Mouse (Mus musculus): Measurements from ENCODE around the gene Dtx2. TPM values are rescaled to one million over a fixed set of nuclear protein-coding genes. Genes with fewer than 3 reads are reported as not detected.
"Not testable (repeated sequence)": the region's sequence is repeated elsewhere in the genome, so short reads cannot be mapped to it uniquely, and the experiment has no call there.

Dtx2 gene
- polyA plus RNA-seq, 1 experiment from 2014 or later, result 31.7 TPM

- H3K4me2 ChIP-seq (replicated peaks), result no peak within 1 kb of the TSS
- 84% methylated on average over 17 of the region's 17 CpGs for WGBS
- ATAC-seq (ENCODE audit: low FRiP score, low read depth), result no peak
Observed at GRCm38 (mm10) chr5:136038258-136039214, 43.9 kb downstream of the Dtx2 start, which contains the start of gene Upk3b. Gene Upk3b (plus strand): TSS chr5:136038496.

GRCm38 (mm10) chr5:136040210-136040609, 45.6 kb downstream of the Dtx2 start:
- Histone ChIP-seq H3K4me3 (no peak overlapping the region), H3K4me1 (no peaks in the 10 kb centered on the region), H3K27me3 (replicated peaks) (no peaks in the 10 kb centered on the region), H3K36me3 (no peaks in the 10 kb centered on the region), H3K4me2 (replicated peaks) (peak overlapping the region; percentile 24; the same call in 1 of the 2 replicates), H3K9me3 (peaks cover 3% of the 10 kb centered on the region; the same call in 1 of the 2 replicates), H3K9ac (no peak overlapping the region), H3K27ac (no peak overlapping the region)
- WGBS, result 48% methylated on average over 5 of the region's 5 CpGs
- ATAC-seq (ENCODE audit: low FRiP score, low read depth), result no peak

More at GRCm38 (mm10) chr5:136038258-136039214, 43.9 kb downstream of the Dtx2 start, which contains the start of gene Upk3b:
- H3K27ac ChIP-seq, result no peak within 1 kb of the TSS
- H3K36me3 ChIP-seq, result no peaks in the 10 kb centered on the region
- peaks cover 3% of the 10 kb centered on the region; the same call in 1 of the 2 replicates for H3K9me3 ChIP-seq
- no peak within 1 kb of the TSS for H3K9ac ChIP-seq
- no peak within 1 kb of the TSS for H3K4me3 ChIP-seq
- H3K4me1 ChIP-seq, result no peaks in the 10 kb centered on the region
- H3K27me3 ChIP-seq (replicated peaks), result no peaks in the 10 kb centered on the region

- H3K9me3 ChIP-seq, result peaks cover 3% of the 10 kb centered on the region; the same call in 1 of the 2 replicates
- no peaks in the 10 kb centered on the region for H3K4me1 ChIP-seq
- H3K4me3 ChIP-seq, result no peak overlapping the region
- no peak for ATAC-seq (ENCODE audit: low FRiP score, low read depth)
- 40% methylated on average over 2 of the region's 2 CpGs for whole genome bisulfite sequencing
- no peaks in the 10 kb centered on the region for H3K27me3 ChIP-seq (replicated peaks)
- H3K36me3 ChIP-seq, result no peaks in the 10 kb centered on the region
- H3K4me2 ChIP-seq (replicated peaks), result no peak overlapping the region
- H3K9ac ChIP-seq, result no peak overlapping the region
- no peak overlapping the region for H3K27ac ChIP-seq
Observed at GRCm38 (mm10) chr5:136041260-136041659, 46.7 kb downstream of the Dtx2 start.

- Histone ChIP-seq H3K27me3 (replicated peaks) (no peaks in the 10 kb centered on the region), H3K27ac (no peak overlapping the region), H3K9ac (no peak overlapping the region), H3K4me2 (replicated peaks) (no peak overlapping the region), H3K36me3 (no peaks in the 10 kb centered on the region), H3K4me1 (no peaks in the 10 kb centered on the region), H3K4me3 (no peak overlapping the region), H3K9me3 (peaks cover 3% of the 10 kb centered on the region; the same call in 1 of the 2 replicates)
- 96% methylated on average over 8 of the region's 8 CpGs for WGBS
- ATAC-seq (ENCODE audit: low FRiP score, low read depth), result no peak
Observed at GRCm38 (mm10) chr5:136041666-136042065, 47.1 kb downstream of the Dtx2 start.

- Histone ChIP-seq H3K27me3 (replicated peaks) (no peaks in the 10 kb centered on the region), H3K4me1 (no peaks in the 10 kb centered on the region), H3K27ac (no peak overlapping the region), H3K4me3 (no peak overlapping the region), H3K4me2 (replicated peaks) (no peak overlapping the region), H3K9ac (no peak overlapping the region), H3K36me3 (no peaks in the 10 kb centered on the region), H3K9me3 (no peaks in the 10 kb centered on the region)
- WGBS, result 75% methylated on average over 13 of the region's 13 CpGs
- ATAC-seq (ENCODE audit: low FRiP score, low read depth), result no peak
Observed at GRCm38 (mm10) chr5:136044865-136045264, 50.3 kb downstream of the Dtx2 start.

- H3K36me3 ChIP-seq, result no peaks in the 10 kb centered on the region
- 45% methylated on average over 9 of the region's 9 CpGs for WGBS
Observed at GRCm38 (mm10) chr5:136045408-136045807, 50.8 kb downstream of the Dtx2 start.

GRCm38 (mm10) chr5:136045987-136046386, 51.4 kb downstream of the Dtx2 start:
- no peaks in the 10 kb centered on the region for H3K9me3 ChIP-seq
- H3K4me2 ChIP-seq (replicated peaks), result no peak overlapping the region
- H3K9ac ChIP-seq, result no peak overlapping the region
- H3K36me3 ChIP-seq, result no peaks in the 10 kb centered on the region
- no peak overlapping the region for H3K4me3 ChIP-seq
- H3K27ac ChIP-seq, result no peak overlapping the region
- ATAC-seq (ENCODE audit: low FRiP score, low read depth), result no peak
- 4% methylated on average over 10 of the region's 10 CpGs for WGBS
- H3K27me3 ChIP-seq (replicated peaks), result no peaks in the 10 kb centered on the region
- H3K4me1 ChIP-seq, result peaks cover 5% of the 10 kb centered on the region; the same call in 1 of the 2 replicates

More at GRCm38 (mm10) chr5:136045408-136045807, 50.8 kb downstream of the Dtx2 start:
- Histone ChIP-seq H3K9me3 (no peaks in the 10 kb centered on the region), H3K27me3 (replicated peaks) (no peaks in the 10 kb centered on the region), H3K4me3 (no peak overlapping the region), H3K4me2 (replicated peaks) (no peak overlapping the region), H3K4me1 (peaks cover 5% of the 10 kb centered on the region; the same call in 1 of the 2 replicates), H3K27ac (no peak overlapping the region), H3K9ac (no peak overlapping the region)
- no peak for ATAC-seq (ENCODE audit: low FRiP score, low read depth)

GRCm38 (mm10) chr5:136048541-136048940, 53.9 kb downstream of the Dtx2 start:
- not testable (repeated sequence) for H3K4me3 ChIP-seq; H3K4me2 ChIP-seq (replicated peaks); H3K9me3 ChIP-seq; H3K27ac ChIP-seq; H3K9ac ChIP-seq; H3K27me3 ChIP-seq (replicated peaks); ATAC-seq (ENCODE audit: low FRiP score, low read depth); H3K36me3 ChIP-seq
- H3K4me1 ChIP-seq, result peaks cover 17% of the 10 kb centered on the region

- 39% methylated on average over 6 of the region's 6 CpGs for WGBS
Observed at GRCm38 (mm10) chr5:136049926-136050325, 55.3 kb downstream of the Dtx2 start.

GRCm38 (mm10) chr5:136051231-136052085, 56.9 kb downstream of the Dtx2 start:
- Histone ChIP-seq H3K9ac (no peak overlapping the region), H3K27ac (peak overlapping the region; percentile 42; the same call in 1 of the 2 replicates)

More at GRCm38 (mm10) chr5:136049926-136050325, 55.3 kb downstream of the Dtx2 start:
- Histone ChIP-seq H3K9ac (no peak overlapping the region), H3K4me3 (no peak overlapping the region), H3K27me3 (replicated peaks) (no peaks in the 10 kb centered on the region), H3K4me1 (peaks cover 17% of the 10 kb centered on the region), H3K27ac (no peak overlapping the region), H3K4me2 (replicated peaks) (no peak overlapping the region), H3K36me3 (no peaks in the 10 kb centered on the region), H3K9me3 (no peaks in the 10 kb centered on the region)
- ATAC-seq (ENCODE audit: low FRiP score, low read depth), result no peak

GRCm38 (mm10) chr5:136052861-136053655, 58.5 kb downstream of the Dtx2 start:
- peaks cover 24% of the 10 kb centered on the region for H3K4me1 ChIP-seq
- no peak overlapping the region for H3K4me3 ChIP-seq
- no peak for ATAC-seq (ENCODE audit: low FRiP score, low read depth)

More at GRCm38 (mm10) chr5:136051231-136052085, 56.9 kb downstream of the Dtx2 start:
- 5% methylated on average over 10 of the region's 10 CpGs for WGBS
- H3K4me2 ChIP-seq (replicated peaks), result peak overlapping the region; percentile 33
- no peaks in the 10 kb centered on the region for H3K27me3 ChIP-seq (replicated peaks)
- ATAC-seq (ENCODE audit: low FRiP score, low read depth), result peak; percentile 90
- no peaks in the 10 kb centered on the region for H3K9me3 ChIP-seq
- H3K4me1 ChIP-seq, result peaks cover 17% of the 10 kb centered on the region
- H3K4me3 ChIP-seq, result no peak overlapping the region
- H3K36me3 ChIP-seq, result no peaks in the 10 kb centered on the region

More at GRCm38 (mm10) chr5:136052861-136053655, 58.5 kb downstream of the Dtx2 start:
- Histone ChIP-seq H3K27me3 (replicated peaks) (no peaks in the 10 kb centered on the region), H3K27ac (no peak overlapping the region), H3K9me3 (no peaks in the 10 kb centered on the region), H3K4me2 (replicated peaks) (no peak overlapping the region), H3K9ac (no peak overlapping the region), H3K36me3 (no peaks in the 10 kb centered on the region)
- 82% methylated on average over 8 of the region's 8 CpGs for WGBS
